Mouse (Mus musculus): ENCODE data around the gene 4930503E14Rik. TPM values are rescaled to one million over a fixed set of nuclear protein-coding genes. Genes with fewer than 3 reads are reported as not detected.
"Not testable (repeated sequence)": the region's sequence is repeated elsewhere in the genome, so short reads cannot be mapped to it uniquely, and the experiment has no call there.

4930503E14Rik gene
- not detected in 2 replicates for polyA plus RNA-seq (2014; fragmentation: Nextera tagmentation; extraction: Ambion mirVana)

GRCm38 (mm10) chr14:44213154-44213553, at the start of gene 4930503E14Rik:
Gene 4930503E14Rik, minus strand, starts transcription at chr14:44213254.
- H3K27ac ChIP-seq (ENCODE audit: low read depth, low read length); H3K4me1 ChIP-seq (ENCODE audit: control insufficient read depth, insufficient read depth, low read length); H3K4me3 ChIP-seq (ENCODE audit: low read depth, low read length); H3K4me2 ChIP-seq (ENCODE audit: low read depth); H3K36me3 ChIP-seq (ENCODE audit: control insufficient read depth, insufficient read depth, low read length); DNase-seq (ENCODE audit: low spot score); H3K9ac ChIP-seq (ENCODE audit: low read length); ATAC-seq (ENCODE audit: insufficient read depth, low FRiP score, low TSS enrichment); H3K27me3 ChIP-seq (ENCODE audit: control insufficient read depth, insufficient read depth, low read length); H3K9me3 ChIP-seq (ENCODE audit: control insufficient read depth, low read length): not testable (repeated sequence)
- WGBS: 95% methylated on average over 3 of the region's 3 CpGs

GRCm38 (mm10) chr14:44248039-44248438, 35.0 kb upstream of the 4930503E14Rik start:
- H3K36me3 ChIP-seq (ENCODE audit: control insufficient read depth, insufficient read depth, low read length): no peaks in the 10 kb centered on the region
- H3K9ac ChIP-seq (ENCODE audit: low read length): no peak overlapping the region
- no peak overlapping the region for H3K4me2 ChIP-seq (ENCODE audit: low read depth)
- H3K4me1 ChIP-seq (ENCODE audit: control insufficient read depth, insufficient read depth, low read length): no peaks in the 10 kb centered on the region
- no peak for DNase-seq (ENCODE audit: low spot score)
- no peak for ATAC-seq (ENCODE audit: insufficient read depth, low FRiP score, low TSS enrichment)
- 94% methylated on average over 16 of the region's 16 CpGs for WGBS
- no peaks in the 10 kb centered on the region for H3K27me3 ChIP-seq (ENCODE audit: control insufficient read depth, insufficient read depth, low read length)
- no peaks in the 10 kb centered on the region for H3K9me3 ChIP-seq (ENCODE audit: control insufficient read depth, low read length)
- no peak overlapping the region for H3K4me3 ChIP-seq (ENCODE audit: low read depth, low read length)
- no peak overlapping the region for H3K27ac ChIP-seq (ENCODE audit: low read depth, low read length)

GRCm38 (mm10) chr14:44197361-44197760, 15.7 kb downstream of the 4930503E14Rik start, which contains the start of gene Gm8212:
Gene Gm8212, plus strand, starts transcription at chr14:44197661.
- not testable (repeated sequence) for ATAC-seq (ENCODE audit: insufficient read depth, low FRiP score, low TSS enrichment)
- 83% methylated on average over 1 of the region's 3 CpGs for whole genome bisulfite sequencing

DNA sequence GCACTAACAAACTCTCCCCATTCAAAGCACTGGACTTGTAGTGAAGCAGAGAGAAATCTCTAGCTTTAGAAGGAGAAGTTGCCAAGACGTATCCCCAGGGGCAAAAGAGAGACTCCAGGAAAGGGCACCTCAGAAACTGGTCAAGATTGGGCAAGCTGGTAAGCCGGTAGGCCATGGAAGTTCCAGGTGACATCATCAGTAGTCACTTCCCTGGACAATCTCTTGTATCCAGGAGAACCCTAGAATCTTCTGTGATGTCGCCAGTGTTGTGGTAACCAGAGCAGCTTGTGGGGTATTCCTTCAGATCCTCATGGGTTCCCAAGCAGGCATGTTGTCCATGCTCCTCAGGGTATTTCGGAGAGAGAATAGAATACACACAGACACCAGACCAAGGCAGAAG, 89.5 kb downstream of the 4930503E14Rik start, which contains the start of gene Gm3327:
Gm3327 (plus strand) TSS at position 301 of the 400 bp plus-strand sequence.
- H3K27ac ChIP-seq (ENCODE audit: low read depth, low read length); ATAC-seq (ENCODE audit: insufficient read depth, low FRiP score, low TSS enrichment); H3K4me1 ChIP-seq (ENCODE audit: control insufficient read depth, insufficient read depth, low read length); H3K9ac ChIP-seq (ENCODE audit: low read length); H3K4me2 ChIP-seq (ENCODE audit: low read depth); DNase-seq (ENCODE audit: low spot score); H3K9me3 ChIP-seq (ENCODE audit: control insufficient read depth, low read length); H3K27me3 ChIP-seq (ENCODE audit: control insufficient read depth, insufficient read depth, low read length); H3K4me3 ChIP-seq (ENCODE audit: low read depth, low read length); H3K36me3 ChIP-seq (ENCODE audit: control insufficient read depth, insufficient read depth, low read length): not testable (repeated sequence)
- WGBS: 77% methylated on average over 3 of the region's 4 CpGs

More at GRCm38 (mm10) chr14:44197361-44197760, 15.7 kb downstream of the 4930503E14Rik start, which contains the start of gene Gm8212:
- not testable (repeated sequence) for H3K27ac ChIP-seq (ENCODE audit: low read depth, low read length); DNase-seq (ENCODE audit: low spot score); H3K4me3 ChIP-seq (ENCODE audit: low read depth, low read length); H3K4me2 ChIP-seq (ENCODE audit: low read depth); H3K9ac ChIP-seq (ENCODE audit: low read length); H3K36me3 ChIP-seq (ENCODE audit: control insufficient read depth, insufficient read depth, low read length); H3K9me3 ChIP-seq (ENCODE audit: control insufficient read depth, low read length); H3K27me3 ChIP-seq (ENCODE audit: control insufficient read depth, insufficient read depth, low read length); H3K4me1 ChIP-seq (ENCODE audit: control insufficient read depth, insufficient read depth, low read length)

Other genes with a start within 250 kb of the 4930503E14Rik start
- not detected in 2 replicates for gene Ang6, start 211.0 kb downstream of the 4930503E14Rik start, polyA plus RNA-seq (2014; fragmentation: Nextera tagmentation; extraction: Ambion mirVana)
- gene Ear2, start 110.6 kb downstream of the 4930503E14Rik start, polyA plus RNA-seq (2014; fragmentation: Nextera tagmentation; extraction: Ambion mirVana): not detected in 2 replicates
- gene Gm3327, start 89.4 kb downstream of the 4930503E14Rik start, polyA plus RNA-seq (2014; fragmentation: Nextera tagmentation; extraction: Ambion mirVana): not detected in 2 replicates
- gene Gm8212, start 15.6 kb downstream of the 4930503E14Rik start, polyA plus RNA-seq (2014; fragmentation: Nextera tagmentation; extraction: Ambion mirVana): not detected in 2 replicates
- not detected in 2 replicates for gene Gm8220, start 72.3 kb upstream of the 4930503E14Rik start, polyA plus RNA-seq (2014; fragmentation: Nextera tagmentation; extraction: Ambion mirVana)
- gene Gm5930, start 125.3 kb upstream of the 4930503E14Rik start, polyA plus RNA-seq (2014; fragmentation: Nextera tagmentation; extraction: Ambion mirVana): not detected in 2 replicates
- gene Gm8229, start 152.1 kb upstream of the 4930503E14Rik start, polyA plus RNA-seq (2014; fragmentation: Nextera tagmentation; extraction: Ambion mirVana): not detected in 2 replicates
- not detected in 2 replicates for gene Gm3371, start 197.4 kb upstream of the 4930503E14Rik start, polyA plus RNA-seq (2014; fragmentation: Nextera tagmentation; extraction: Ambion mirVana)
- not detected in 2 replicates for gene Gm8232, start 220.4 kb upstream of the 4930503E14Rik start, polyA plus RNA-seq (2014; fragmentation: Nextera tagmentation; extraction: Ambion mirVana)